Mouse (Mus musculus): ENCODE data around the gene Ssbp2. TPM values are rescaled to one million over a fixed set of nuclear protein-coding genes. Genes with fewer than 3 reads are reported as not detected.

Ssbp2 gene
- total and polyA plus RNA-seq, 3 experiments = 12.6 to 38.4 TPM; not detected in 1

- Histone ChIP-seq H3K4me3 (ENCODE audit: control insufficient read depth in 1 of 2, insufficient read depth in 1 of 2, low read depth in 2 of 2, low read length in 2 of 2) (peak overlapping the region; percentile 37 to 93), H3K9ac (ENCODE audit: control insufficient read depth, low read depth, low read length, poor library complexity, severe bottlenecking) (peak overlapping the region; percentile 58)
Measured at GRCm38 (mm10) chr13:91484303-91484702, 24.2 kb downstream of the Ssbp2 start.

GRCm38 (mm10) chr13:91492133-91492532 is 32.0 kb downstream of the Ssbp2 start:
- no peak overlapping the region for H3K9ac ChIP-seq (ENCODE audit: control insufficient read depth, low read depth, low read length, poor library complexity, severe bottlenecking)
- H3K4me3 ChIP-seq (ENCODE audit: control insufficient read depth in 1 of 2, insufficient read depth in 1 of 2, low read depth in 2 of 2, low read length in 2 of 2) = no peak overlapping the region
- no peaks in the 10 kb centered on the region for H3K9me3 ChIP-seq (replicated peaks; ENCODE audit: insufficient read depth, low read length)
- no peaks in the 10 kb centered on the region for H3K27me3 ChIP-seq (ENCODE audit: control insufficient read depth in 1 of 2, insufficient read depth in 2 of 2, low read length in 2 of 2)
- no peak for DNase-seq (ENCODE audit: low read depth, low spot score)
- no peaks in the 10 kb centered on the region; a peak in 1 of 4 replicates for H3K4me1 ChIP-seq (ENCODE audit: control insufficient read depth in 1 of 2, insufficient read depth in 2 of 2, low read length in 2 of 2)
- no peaks in the 10 kb centered on the region; a peak in 1 of 4 replicates for H3K36me3 ChIP-seq (ENCODE audit: control insufficient read depth in 1 of 2, insufficient read depth in 2 of 2, low read length in 2 of 2)
- TF ChIP-seq USF2 (IDR thresholded peaks at IDR 0.05; ENCODE audit: borderline replicate concordance in 1 of 2, insufficient read depth in 1 of 2, low read depth in 1 of 2, low read length in 2 of 2) (no peak), NRF1 (IDR thresholded peaks at IDR 0.05; ENCODE audit: insufficient read depth, low read depth, low read length, poor library complexity, severe bottlenecking) (no peak), SIN3A (IDR thresholded peaks at IDR 0.05; ENCODE audit: low read length) (no peak), ZNF384 (IDR thresholded peaks at IDR 0.05; ENCODE audit: low read depth, low read length) (no peak), TBP (IDR thresholded peaks at IDR 0.05; ENCODE audit: low read depth, low read length) (no peak), POLR2AphosphoS2 (IDR thresholded peaks at IDR 0.05; ENCODE audit: low read length) (no peak), SMC3 (IDR thresholded peaks at IDR 0.05; ENCODE audit: low read depth, low read length) (no peak), EP300 (IDR thresholded peaks at IDR 0.05; ENCODE audit: low read depth in 1 of 2, low read length in 2 of 2) (no peak), GABPA (IDR thresholded peaks at IDR 0.05; ENCODE audit: low read depth, low read length) (no peak), TCF12 (IDR thresholded peaks at IDR 0.05; ENCODE audit: low read depth, low read length) (no peak), CHD1 (IDR thresholded peaks at IDR 0.05; ENCODE audit: low read depth, low read length) (no peak), MYB (IDR thresholded peaks at IDR 0.05; ENCODE audit: low read depth, low read length) (no peak), KAT2A (conservative IDR thresholded peaks at IDR 0.05; ENCODE audit: low read depth, low read length) (no peak), MAZ (IDR thresholded peaks at IDR 0.05; ENCODE audit: low read depth, low read length) (no peak), MAX (IDR thresholded peaks at IDR 0.05; ENCODE audit: low read length) (no peak), POLR2A (IDR thresholded peaks at IDR 0.05; ENCODE audit: control insufficient read depth in 1 of 2, insufficient read depth in 1 of 2, low read depth in 1 of 2, low read length in 2 of 2, poor library complexity in 1 of 2) (no peak), ELF1 (IDR thresholded peaks at IDR 0.05; ENCODE audit: low read depth, low read length) (no peak), ZMIZ1 (IDR thresholded peaks at IDR 0.05; ENCODE audit: low read depth, low read length) (no peak), MAFK (IDR thresholded peaks at IDR 0.05; ENCODE audit: borderline replicate concordance, low read depth, low read length) (no peak)
- no peak overlapping the region for H3K27ac ChIP-seq (ENCODE audit: control insufficient read depth, low read depth, low read length)
- peaks cover 12% of the 10 kb centered on the region for H3K79me2 ChIP-seq (ENCODE audit: control insufficient read depth, insufficient read depth, low read length, poor library complexity)

More at GRCm38 (mm10) chr13:91484303-91484702, 24.2 kb downstream of the Ssbp2 start:
- peak; percentile 57 for DNase-seq (ENCODE audit: low read depth, low spot score)
- no peak for TF ChIP-seq HCFC1 (IDR thresholded peaks at IDR 0.05; ENCODE audit: low read depth, low read length)
- TF ChIP-seq CTCF (IDR thresholded peaks at IDR 0.05 in 2 of 3, conservative IDR thresholded peaks at IDR 0.05 in 1 of 3; ENCODE audit: control insufficient read depth in 1 of 3, insufficient read depth in 1 of 3, low read depth in 2 of 3, low read length in 3 of 3, poor library complexity in 1 of 3, severe bottlenecking in 1 of 3) = no peak
- no peak for TF ChIP-seq NRF1 (IDR thresholded peaks at IDR 0.05; ENCODE audit: insufficient read depth, low read depth, low read length, poor library complexity, severe bottlenecking)
- no peak for TF ChIP-seq CHD1 (IDR thresholded peaks at IDR 0.05; ENCODE audit: low read depth, low read length)
- no peak for TF ChIP-seq TCF12 (IDR thresholded peaks at IDR 0.05; ENCODE audit: low read depth, low read length)
- no peak for TF ChIP-seq ZC3H11A (IDR thresholded peaks at IDR 0.05; ENCODE audit: low read depth, low read length)
- no peak for TF ChIP-seq ZKSCAN1 (IDR thresholded peaks at IDR 0.05; ENCODE audit: low read depth, low read length)
- no peak for TF ChIP-seq USF1 (IDR thresholded peaks at IDR 0.05; ENCODE audit: low read depth, low read length)
- no peak for TF ChIP-seq E2F4 (IDR thresholded peaks at IDR 0.05; ENCODE audit: borderline replicate concordance, low read depth, low read length)
- no peak for TF ChIP-seq UBTF (IDR thresholded peaks at IDR 0.05; ENCODE audit: borderline replicate concordance, insufficient read depth, low read depth, low read length)
- TF ChIP-seq TAL1 (IDR thresholded peaks at IDR 0.05; ENCODE audit: low read length) = no peak
- no peak for TF ChIP-seq ELF1 (IDR thresholded peaks at IDR 0.05; ENCODE audit: low read depth, low read length)
- TF ChIP-seq MAX (IDR thresholded peaks at IDR 0.05; ENCODE audit: low read length) = no peak
- TF ChIP-seq POLR2A (IDR thresholded peaks at IDR 0.05; ENCODE audit: control insufficient read depth in 1 of 2, insufficient read depth in 1 of 2, low read depth in 1 of 2, low read length in 2 of 2, poor library complexity in 1 of 2) = no peak
- TF ChIP-seq MXI1 (IDR thresholded peaks at IDR 0.05; ENCODE audit: low read depth, low read length) = 0 out of 2 replicates have a peak, but pooled peaks have one; percentile 11
- no peak for TF ChIP-seq POLR2AphosphoS2 (IDR thresholded peaks at IDR 0.05; ENCODE audit: low read length)
- TF ChIP-seq GATA1 (IDR thresholded peaks at IDR 0.05; ENCODE audit: low read depth, low read length) = peak; percentile 49
- TF ChIP-seq JUND (IDR thresholded peaks at IDR 0.05; ENCODE audit: low read depth, low read length) = no peak
- no peak for TF ChIP-seq MAZ (IDR thresholded peaks at IDR 0.05; ENCODE audit: low read depth, low read length)
- TF ChIP-seq MYC (IDR thresholded peaks at IDR 0.05; ENCODE audit: low read depth, low read length) = no peak
- TF ChIP-seq CHD2 (IDR thresholded peaks at IDR 0.05; ENCODE audit: low read length) = no peak
- TF ChIP-seq ZNF384 (IDR thresholded peaks at IDR 0.05; ENCODE audit: low read depth, low read length) = peak; percentile 83
- no peak for TF ChIP-seq NELFE (IDR thresholded peaks at IDR 0.05; ENCODE audit: low read depth, low read length)
- TF ChIP-seq MYB (IDR thresholded peaks at IDR 0.05; ENCODE audit: low read depth, low read length) = no peak
- peak; percentile 21 to 28; a peak in 3 of 4 replicates for TF ChIP-seq EP300 (IDR thresholded peaks at IDR 0.05; ENCODE audit: low read depth in 1 of 2, low read length in 2 of 2)
- no peak for TF ChIP-seq KAT2A (conservative IDR thresholded peaks at IDR 0.05; ENCODE audit: low read depth, low read length)
- peak; percentile 29 for TF ChIP-seq SIN3A (IDR thresholded peaks at IDR 0.05; ENCODE audit: low read length)
- no peak for TF ChIP-seq BHLHE40 (IDR thresholded peaks at IDR 0.05; ENCODE audit: borderline replicate concordance, low read depth, low read length)
- no peak for TF ChIP-seq POLR2AphosphoS5 (IDR thresholded peaks at IDR 0.05; ENCODE audit: borderline replicate concordance, low read depth, low read length)
- no peak for TF ChIP-seq SMC3 (IDR thresholded peaks at IDR 0.05; ENCODE audit: low read depth, low read length)
- no peak for TF ChIP-seq MEF2A (IDR thresholded peaks at IDR 0.05; ENCODE audit: extremely low read depth, insufficient replicate concordance, low read depth, low read length, poor library complexity, severe bottlenecking)
- no peak for TF ChIP-seq USF2 (IDR thresholded peaks at IDR 0.05; ENCODE audit: borderline replicate concordance in 1 of 2, insufficient read depth in 1 of 2, low read depth in 1 of 2, low read length in 2 of 2)
- TF ChIP-seq ZMIZ1 (IDR thresholded peaks at IDR 0.05; ENCODE audit: low read depth, low read length) = no peak
- TF ChIP-seq ETS1 (IDR thresholded peaks at IDR 0.05; ENCODE audit: low read depth, low read length) = peak; percentile 38; the same call in 1 of the 2 replicates
- peaks cover 0 to 15% of the 10 kb centered on the region in 2 experiments; a peak in 2 of 4 replicates for H3K36me3 ChIP-seq (ENCODE audit: control insufficient read depth in 1 of 2, insufficient read depth in 2 of 2, low read length in 2 of 2)
- no peaks in the 10 kb centered on the region for H3K27me3 ChIP-seq (ENCODE audit: control insufficient read depth in 1 of 2, insufficient read depth in 2 of 2, low read length in 2 of 2)
- H3K4me1 ChIP-seq (ENCODE audit: control insufficient read depth in 1 of 2, insufficient read depth in 2 of 2, low read length in 2 of 2) = peaks cover 5 to 12% of the 10 kb centered on the region in 2 experiments; a peak in 3 of 4 replicates
- H3K27ac ChIP-seq (ENCODE audit: control insufficient read depth, low read depth, low read length) = peak overlapping the region; percentile 34; the same call in 1 of the 2 replicates
- H3K9me3 ChIP-seq (replicated peaks; ENCODE audit: insufficient read depth, low read length) = no peaks in the 10 kb centered on the region
- H3K79me2 ChIP-seq (ENCODE audit: control insufficient read depth, insufficient read depth, low read length, poor library complexity) = peaks cover 11% of the 10 kb centered on the region

Measured in MEL (cell line).